Mouse (Mus musculus) lung, embryonic 16.5 days (tissue): Measurements from ENCODE around the gene 1700037C18Rik. TPM values are rescaled to one million over a fixed set of nuclear protein-coding genes. Genes with fewer than 3 reads are reported as not detected.

ENCODE experiments used
- ATAC-seq: fragments of 200-750 bp; cut with Nextera tagmentation; 2 replicates; pipeline ENCODE4 v1.8.0; 2017; ENCODE audit warnings: low read depth, mild to moderate bottlenecking, moderate library complexity
- H3K27ac ChIP-seq: fragments of 300-500 bp; sonication (generic); 2 replicates; pipeline ENCODE4 v1.5.1; 2014; ENCODE audit warnings: mild to moderate bottlenecking, control low read depth, low read length
- H3K27me3 ChIP-seq: fragments of 300-500 bp; sonication (generic); 2 replicates; pipeline ENCODE4 v1.6.1; 2014; ENCODE audit warnings: low read depth, low read length, mixed read lengths; ENCODE audit not compliant: control insufficient read depth, insufficient read depth
- H3K36me3 ChIP-seq: fragments of 300-500 bp; sonication (generic); 2 replicates; pipeline ENCODE4 v1.6.1; 2014; ENCODE audit warnings: low read length; ENCODE audit not compliant: control insufficient read depth, insufficient read depth
- H3K4me1 ChIP-seq: fragments of 300-500 bp; sonication (generic); replicated peaks from 2 replicates; pipeline ENCODE4 v1.6.1; 2014; ENCODE audit warnings: low read length, mixed read lengths; ENCODE audit not compliant: control insufficient read depth, insufficient read depth
- H3K4me2 ChIP-seq: fragments of 300-500 bp; sonication (generic); 2 replicates; pipeline ENCODE4 v1.6.1; 2014; ENCODE audit warnings: low read depth, low read length, control low read depth
- H3K4me3 ChIP-seq: fragments of 300-500 bp; sonication (generic); 2 replicates; pipeline ENCODE4 v1.5.1; 2014; ENCODE audit warnings: mild to moderate bottlenecking, low read length, control low read depth
- H3K9ac ChIP-seq: fragments of 300-500 bp; sonication (generic); 2 replicates; pipeline ENCODE4 v1.6.1; 2014; ENCODE audit warnings: low read length, control low read depth
- H3K9me3 ChIP-seq: fragments of 300-500 bp; sonication (generic); 2 replicates; pipeline ENCODE4 v1.6.1; 2016; ENCODE audit warnings: low read length; ENCODE audit not compliant: control insufficient read depth
- WGBS: fragments of 180-500 bp; shearing (Covaris S2); extraction: QIAGEN DNeasy Blood & Tissue Kit; methylation state at CpG from one replicate; pipeline ENCODE4 v1.1.7; 2014; 5-methylcytosine and 5-hydroxymethylcytosine counted together
- polyA plus RNA-seq: library from polyadenylated mRNA; unstranded; fragments of >200 nt; fragmentation: Nextera tagmentation; extraction: Ambion mirVana; gene quantifications from 2 replicates; pipeline ENCODE4 v1.2.1, GENCODE M21; 2015

The 1700037C18Rik gene
- polyA plus RNA-seq, 1 experiment from 2014 or later = 9.4 TPM

DNA sequence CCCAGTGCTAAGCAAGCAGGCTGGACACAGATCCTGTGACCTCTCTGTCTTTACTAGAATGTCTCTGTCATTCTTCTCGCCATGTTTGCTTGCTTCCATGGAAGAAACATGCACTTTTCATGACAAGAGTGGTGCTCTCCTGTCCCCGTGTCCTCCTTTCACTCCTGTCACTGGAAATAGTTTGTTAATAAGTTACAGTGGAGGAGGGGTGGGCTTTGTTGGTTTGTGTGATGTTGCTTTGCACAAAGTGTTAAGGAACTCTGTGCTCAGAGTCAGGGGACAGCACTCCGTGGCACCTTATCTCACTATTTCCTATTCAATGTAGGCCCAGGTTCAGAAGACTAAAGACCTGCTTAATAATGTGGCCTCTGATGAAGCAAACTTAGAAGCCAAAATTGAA lies 15.0 kb upstream of the 1700037C18Rik start:
- Histone ChIP-seq H3K27ac (peak overlapping the region; percentile 48), H3K9ac (no peak overlapping the region), H3K4me2 (no peak overlapping the region)

DNA sequence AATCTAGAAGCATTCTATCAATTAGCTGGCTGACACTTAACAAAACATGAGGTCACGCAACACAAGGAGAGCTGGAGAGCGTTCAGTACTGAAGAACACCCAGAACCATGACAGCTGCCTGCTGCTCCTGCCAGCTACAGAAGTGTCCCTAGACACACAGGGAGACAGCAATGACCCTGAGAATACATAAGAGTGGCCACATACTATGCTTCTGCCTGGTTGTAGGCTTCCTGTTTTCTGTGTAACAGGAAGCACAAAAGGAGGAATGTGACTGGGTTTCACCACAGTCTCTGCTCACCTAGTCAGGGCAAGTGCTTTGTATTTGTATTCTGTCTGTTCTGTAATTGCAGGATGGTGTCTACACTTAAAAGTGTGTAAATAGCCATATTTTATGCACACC lies 12.3 kb upstream of the 1700037C18Rik start:
- no peak overlapping the region for H3K9ac ChIP-seq
- H3K36me3 ChIP-seq = peaks cover 15% of the 10 kb centered on the region
- H3K9me3 ChIP-seq = no peaks in the 10 kb centered on the region
- H3K4me3 ChIP-seq = no peak overlapping the region
- 80% methylated on average over 2 of the region's 2 CpGs for WGBS
- no peaks in the 10 kb centered on the region for H3K4me1 ChIP-seq
- no peak overlapping the region for H3K4me2 ChIP-seq
- no peak for ATAC-seq
- H3K27me3 ChIP-seq = no peaks in the 10 kb centered on the region
- H3K27ac ChIP-seq = no peak overlapping the region

More for the DNA sequence above, 15.0 kb upstream of the 1700037C18Rik start:
- peaks cover 19% of the 10 kb centered on the region for H3K36me3 ChIP-seq
- H3K4me1 ChIP-seq = no peaks in the 10 kb centered on the region
- H3K4me3 ChIP-seq = no peak overlapping the region
- no peaks in the 10 kb centered on the region for H3K9me3 ChIP-seq
- H3K27me3 ChIP-seq = no peaks in the 10 kb centered on the region
- peak; percentile 37; the same call in 1 of the 2 replicates for ATAC-seq
- WGBS = 58% methylated on average over 3 of the region's 3 CpGs

DNA sequence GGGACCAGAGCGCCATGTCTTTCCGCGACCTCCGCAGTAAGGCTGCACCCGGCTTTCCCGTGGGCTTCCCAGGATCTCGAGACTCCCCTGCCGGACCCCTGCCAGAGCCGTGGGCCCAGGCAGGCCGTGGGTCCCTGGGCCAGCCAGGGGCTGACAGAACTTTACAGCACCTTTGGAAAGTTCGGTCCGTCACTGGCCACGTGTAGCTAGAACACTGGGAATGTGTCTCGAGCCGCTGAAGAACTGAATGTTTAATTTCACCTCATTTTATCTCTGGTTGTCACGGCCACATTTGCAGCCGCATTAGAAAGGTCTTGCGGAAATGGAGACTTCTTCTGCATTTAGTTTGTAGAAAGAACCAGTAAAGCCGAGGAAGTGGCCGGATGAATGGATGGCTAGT lies 629 bp upstream of the 1700037C18Rik start:
- H3K27ac ChIP-seq = peak overlapping the region; percentile 82
- peak overlapping the region; percentile 78 for H3K4me3 ChIP-seq
- H3K9ac ChIP-seq = peak overlapping the region; percentile 87
- peaks cover 18% of the 10 kb centered on the region for H3K36me3 ChIP-seq
- no peaks in the 10 kb centered on the region for H3K9me3 ChIP-seq
- peaks cover 5% of the 10 kb centered on the region for H3K4me1 ChIP-seq
- no peaks in the 10 kb centered on the region for H3K27me3 ChIP-seq
- 4% methylated on average over 20 of the region's 20 CpGs for WGBS
- ATAC-seq = no peak
- peak overlapping the region; percentile 72 for H3K4me2 ChIP-seq

DNA sequence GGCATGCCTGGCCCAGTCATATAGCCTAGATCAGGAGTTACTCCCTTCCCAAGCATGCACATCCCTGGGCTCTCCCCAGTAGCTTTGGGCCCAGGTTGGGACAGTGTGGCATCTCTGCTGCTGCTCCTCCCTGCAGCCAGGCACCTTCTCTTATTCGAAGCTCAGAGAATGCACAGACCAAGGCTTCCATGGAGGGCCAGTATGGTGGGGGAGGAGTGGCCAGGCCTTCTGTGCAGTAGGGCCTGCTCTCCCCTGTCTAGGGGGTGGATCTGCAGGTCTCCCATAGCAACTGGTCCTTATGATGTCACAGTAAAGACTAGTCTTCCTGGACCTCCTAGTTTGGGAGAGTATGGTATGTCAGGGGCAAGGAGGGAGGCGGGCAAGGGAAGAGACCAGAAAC lies 1.0 kb downstream of the 1700037C18Rik start:
- no peak overlapping the region for H3K27ac ChIP-seq
- peaks cover 5% of the 10 kb centered on the region for H3K4me1 ChIP-seq
- no peak overlapping the region for H3K4me2 ChIP-seq
- no peaks in the 10 kb centered on the region for H3K9me3 ChIP-seq
- 68% methylated on average over 2 of the region's 2 CpGs for WGBS
- no peak overlapping the region for H3K4me3 ChIP-seq
- no peak overlapping the region for H3K9ac ChIP-seq
- peaks cover 17% of the 10 kb centered on the region for H3K36me3 ChIP-seq
- ATAC-seq = no peak
- H3K27me3 ChIP-seq = no peaks in the 10 kb centered on the region

DNA sequence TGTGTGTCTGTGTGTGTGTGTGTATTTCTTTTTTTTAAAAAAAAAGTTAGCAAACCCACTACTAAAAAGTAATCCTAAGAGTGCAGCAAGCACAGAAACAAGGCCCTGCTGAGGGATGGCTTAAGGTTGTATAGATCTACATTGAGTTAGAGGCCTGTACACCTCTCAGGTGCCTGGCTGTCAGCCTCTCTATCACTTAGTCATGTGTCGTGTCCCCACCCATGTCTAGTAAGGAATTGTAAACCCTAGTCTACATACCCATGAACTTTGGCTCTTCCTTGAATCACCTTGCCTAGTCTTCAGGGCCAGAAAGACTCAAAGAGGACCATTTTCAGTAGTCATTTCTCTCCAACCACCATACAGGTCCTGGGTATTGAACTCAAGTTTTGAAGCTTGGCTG lies 11.9 kb downstream of the 1700037C18Rik start:
- peaks cover 25% of the 10 kb centered on the region; the same call in 1 of the 2 replicates for H3K36me3 ChIP-seq
- H3K9ac ChIP-seq = no peak overlapping the region
- H3K4me3 ChIP-seq = no peak overlapping the region
- H3K27me3 ChIP-seq = no peaks in the 10 kb centered on the region
- H3K4me2 ChIP-seq = no peak overlapping the region
- WGBS = 88% methylated on average over 1 of the region's 1 CpGs
- ATAC-seq = no peak
- no peak overlapping the region for H3K27ac ChIP-seq
- no peaks in the 10 kb centered on the region; the same call in 1 of the 2 replicates for H3K4me1 ChIP-seq
- H3K9me3 ChIP-seq = no peaks in the 10 kb centered on the region

DNA sequence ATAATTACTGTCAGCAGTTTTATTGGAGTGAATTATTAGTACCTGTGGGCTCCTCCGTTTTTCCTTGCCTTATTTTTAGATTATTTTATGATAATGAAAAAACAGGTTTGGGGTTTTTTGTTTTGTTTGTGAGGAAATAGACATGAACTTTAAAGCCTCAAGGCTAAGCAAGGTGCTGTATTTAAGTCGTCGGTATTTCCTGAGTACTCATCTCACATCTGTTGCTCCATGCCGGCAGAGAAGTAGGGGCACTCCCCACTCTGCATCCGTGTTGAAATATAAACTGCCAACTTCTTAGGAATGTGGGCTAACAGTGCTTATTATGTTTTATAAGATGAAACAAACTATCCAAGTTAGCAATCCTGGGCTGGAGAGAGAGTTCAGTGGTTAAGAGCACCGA lies 12.4 kb downstream of the 1700037C18Rik start:
- Histone ChIP-seq H3K4me2 (no peak overlapping the region), H3K4me1 (no peaks in the 10 kb centered on the region; the same call in 1 of the 2 replicates), H3K36me3 (peaks cover 22% of the 10 kb centered on the region; the same call in 1 of the 2 replicates), H3K27me3 (no peaks in the 10 kb centered on the region), H3K27ac (no peak overlapping the region), H3K9ac (no peak overlapping the region), H3K4me3 (no peak overlapping the region), H3K9me3 (no peaks in the 10 kb centered on the region)
- ATAC-seq = no peak
- WGBS = 75% methylated on average over 6 of the region's 6 CpGs

DNA sequence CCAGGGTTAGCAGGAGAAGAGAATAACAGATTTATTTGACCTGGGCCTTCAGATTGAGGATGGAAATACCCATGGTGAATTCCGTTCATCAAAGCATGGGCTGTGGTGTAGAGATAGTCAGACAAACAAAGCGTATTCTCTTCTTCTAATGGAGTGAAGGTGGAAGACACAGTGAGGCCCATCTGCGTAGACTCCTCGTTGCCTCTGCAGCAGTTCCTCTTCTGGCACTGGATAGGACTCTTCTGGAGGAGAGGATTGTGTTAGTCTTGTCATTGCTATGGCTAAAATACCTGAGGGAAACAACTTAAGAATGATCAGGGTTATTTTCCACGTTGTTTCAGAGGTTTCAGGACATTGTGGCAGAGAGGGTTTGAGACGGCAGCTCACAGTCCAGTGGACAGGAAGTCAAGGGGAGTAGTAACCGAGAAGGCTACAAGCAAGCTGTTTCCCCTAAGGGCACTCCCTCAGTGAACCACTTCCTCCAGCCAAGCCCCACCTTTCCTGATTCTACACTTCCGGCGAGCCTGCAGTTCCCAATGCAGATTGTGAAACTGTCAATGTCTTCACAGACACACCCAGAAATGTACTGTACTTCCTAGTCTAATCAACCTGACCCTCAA lies 13.2 kb downstream of the 1700037C18Rik start:
- H3K4me1 ChIP-seq = no peaks in the 10 kb centered on the region; the same call in 1 of the 2 replicates
- H3K36me3 ChIP-seq = peaks cover 18% of the 10 kb centered on the region; the same call in 1 of the 2 replicates
- H3K27ac ChIP-seq = peak overlapping the region; percentile 63
- no peak overlapping the region for H3K9ac ChIP-seq
- ATAC-seq = peak; percentile 71
- H3K4me3 ChIP-seq = no peak overlapping the region
- 0 out of 2 replicates have a peak overlapping the region, but pooled peaks have one; percentile 3 for H3K4me2 ChIP-seq
- no peaks in the 10 kb centered on the region for H3K27me3 ChIP-seq
- no peaks in the 10 kb centered on the region for H3K9me3 ChIP-seq
- WGBS = 73% methylated on average over 9 of the region's 9 CpGs

DNA sequence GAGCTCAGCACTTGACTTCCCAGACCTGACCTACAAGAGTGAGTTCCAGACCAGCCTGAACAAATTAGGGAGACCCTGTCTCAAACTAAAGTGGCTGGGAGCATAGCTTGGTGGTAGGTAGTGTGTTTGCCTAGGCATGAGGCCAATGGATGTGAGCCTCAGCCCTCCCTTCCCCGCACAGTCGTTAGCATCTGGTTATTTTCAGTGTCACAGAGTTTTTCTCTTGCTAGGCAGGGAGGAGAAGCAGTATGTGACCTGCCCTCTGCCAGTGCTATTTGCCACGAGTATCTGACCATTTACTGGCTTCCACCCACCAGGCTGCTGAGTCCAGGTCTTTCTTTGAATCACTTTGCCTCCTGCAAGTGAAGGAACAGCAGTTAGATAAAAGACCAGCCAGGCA lies 14.8 kb downstream of the 1700037C18Rik start:
- WGBS = 69% methylated on average over 3 of the region's 3 CpGs
- ATAC-seq = no peak
- H3K4me1 ChIP-seq = no peaks in the 10 kb centered on the region; the same call in 1 of the 2 replicates
- no peak overlapping the region for H3K27ac ChIP-seq
- no peak overlapping the region for H3K4me3 ChIP-seq
- no peaks in the 10 kb centered on the region for H3K9me3 ChIP-seq
- peaks cover 10% of the 10 kb centered on the region; the same call in 1 of the 2 replicates for H3K36me3 ChIP-seq
- no peaks in the 10 kb centered on the region for H3K27me3 ChIP-seq
- no peak overlapping the region for H3K4me2 ChIP-seq
- no peak overlapping the region for H3K9ac ChIP-seq

DNA sequence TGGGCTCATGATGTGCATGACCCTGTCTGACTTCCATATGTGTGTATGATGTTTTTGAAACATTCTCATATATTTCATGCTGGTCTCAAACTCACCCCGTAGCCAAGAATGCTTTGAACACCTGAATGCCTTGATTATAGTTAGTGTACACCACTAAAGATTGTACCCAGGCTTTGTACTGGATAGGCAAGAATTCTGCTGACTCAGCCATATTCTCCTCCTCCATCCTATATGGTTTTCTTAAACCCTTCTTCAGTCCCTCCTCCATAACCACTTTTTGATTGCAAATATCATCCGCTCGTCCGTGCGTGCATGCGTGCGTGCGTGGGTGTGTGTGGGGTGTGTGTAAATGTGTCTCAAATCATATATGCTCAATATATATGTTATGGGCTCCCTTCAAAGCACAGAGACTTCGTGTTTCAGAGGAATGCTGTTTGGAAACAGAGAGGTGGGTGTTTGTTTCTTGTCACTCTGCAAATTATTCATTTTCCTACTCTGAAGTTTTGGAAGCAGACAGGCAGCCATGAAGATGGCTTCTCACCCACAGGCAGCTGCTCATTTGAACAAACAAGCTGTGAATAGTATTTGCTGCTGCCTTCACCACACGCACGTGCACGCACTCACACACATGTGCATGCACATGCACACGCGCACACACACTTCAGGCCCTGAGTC lies 16.7 kb downstream of the 1700037C18Rik start:
- H3K27ac ChIP-seq = no peak overlapping the region
- ATAC-seq = no peak
- H3K27me3 ChIP-seq = no peaks in the 10 kb centered on the region
- H3K36me3 ChIP-seq = peaks cover 2% of the 10 kb centered on the region; the same call in 1 of the 2 replicates
- H3K4me2 ChIP-seq = no peak overlapping the region
- WGBS = 90% methylated on average over 14 of the region's 14 CpGs
- H3K4me1 ChIP-seq = no peaks in the 10 kb centered on the region; the same call in 1 of the 2 replicates
- H3K9ac ChIP-seq = no peak overlapping the region
- H3K4me3 ChIP-seq = no peak overlapping the region
- no peaks in the 10 kb centered on the region for H3K9me3 ChIP-seq
